Mouse (Mus musculus): ENCODE results near the gene Tada2b. TPM values are rescaled to one million over a fixed set of nuclear protein-coding genes. Genes with fewer than 3 reads are reported as not detected.

Tada2b gene
- 1.2 TPM for polyA plus RNA-seq (2017; shearing (Covaris generic))

DNA sequence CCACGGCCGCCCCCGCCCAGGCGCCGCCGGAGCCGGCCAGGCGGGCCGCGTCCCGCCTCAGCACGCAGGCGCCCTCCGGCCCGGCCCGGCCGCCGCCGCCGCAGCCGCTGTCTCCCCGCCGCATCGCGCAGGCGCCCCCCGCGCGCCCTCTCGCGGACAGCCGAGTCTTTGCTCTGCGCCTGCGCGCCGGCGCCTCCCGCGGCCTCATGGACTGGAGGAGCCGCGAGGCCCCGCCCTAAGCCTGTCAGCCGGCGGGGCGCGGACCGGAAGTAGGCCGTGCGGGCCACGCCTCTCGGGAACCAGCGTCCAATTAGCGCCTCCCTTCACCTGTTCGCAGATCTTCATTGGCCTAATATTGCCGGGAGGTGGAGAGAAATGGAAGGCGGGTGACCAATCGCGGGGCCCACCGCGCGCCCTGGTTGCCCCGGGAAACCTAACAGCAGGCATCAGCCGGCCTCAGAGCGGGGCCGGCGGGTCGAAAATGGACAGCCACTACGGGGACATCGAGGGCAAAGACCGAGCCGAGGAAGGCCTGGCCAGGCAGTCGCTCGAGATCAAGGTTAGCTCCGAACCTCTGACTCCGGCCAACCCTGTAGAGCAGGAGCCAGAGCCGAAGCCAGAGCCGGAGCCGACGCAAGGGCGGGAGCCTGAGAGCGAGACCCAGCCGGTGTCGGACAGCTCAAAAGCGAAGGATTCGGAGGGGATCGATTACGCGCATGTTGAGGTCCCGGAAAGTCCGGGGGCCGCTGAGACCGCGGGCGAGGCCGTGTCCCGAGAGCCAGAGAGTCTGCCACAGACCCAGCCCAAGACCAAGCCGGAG is at the start of gene Tada2b, which contains the start of gene Ccdc96:
Gene Tada2b (minus strand): TSS at position 115 of the 820 bp plus-strand sequence.
Gene Ccdc96 (plus strand): TSS at position 418 of the 820 bp plus-strand sequence.

GRCm38 (mm10) chr5:36464709-36465661 is 19.1 kb downstream of the Tada2b start, which contains the start of gene Grpel1:
TSS of gene Grpel1 (plus strand) at chr5:36464998.

Other genes starting within 250 kb of the Tada2b start
- 3.1 TPM for gene Sorcs2, start 86.1 kb downstream of the Tada2b start, polyA plus RNA-seq (2017; shearing (Covaris generic))
- 36.7 TPM for gene Grpel1, start 19.3 kb downstream of the Tada2b start, polyA plus RNA-seq (2017; shearing (Covaris generic))
- not detected for gene Ccdc96, start 303 bp upstream of the Tada2b start, polyA plus RNA-seq (2017; shearing (Covaris generic))
- 117 TPM for gene Tbc1d14, start 109.0 kb upstream of the Tada2b start, polyA plus RNA-seq (2017; shearing (Covaris generic))
- gene D5Ertd579e, start 211.7 kb upstream of the Tada2b start, polyA plus RNA-seq (2017; shearing (Covaris generic)): 33.5 TPM